ENCODE assay signal across 11 mouse cellular contexts in genomic region chr13:49036928-49037574, GRCm38 (mm10).
DNase-seq lines count a peak whose midpoint lies in the region; ATAC-seq lines count a peak whose summit lies in the region.
"Had no signal": no experiment of that assay in that cellular context is flagged by ENCODE, and none has a peak within 500 bp of the region (broad histone marks: within the 10 kb centered on the region; RNA-seq: fewer than 3 reads in every experiment).

No protein-coding gene starts in this region.

- peaks cover 22% of the 10 kb centered on the region for H3K4me1 ChIP-seq in embryonic facial prominence, embryonic 12.5 days
- H3K4me1 ChIP-seq in embryonic facial prominence, embryonic 10.5 days, result peaks cover 23% of the 10 kb centered on the region
- no peaks in the 10 kb centered on the region for H3K4me1 ChIP-seq in neural tube, embryonic 11.5 days (ENCODE audit: control insufficient read depth, insufficient read depth, low read length)
- peaks cover 19% of the 10 kb centered on the region for H3K4me1 ChIP-seq in lung, embryonic 15.5 days

- H3K4me2 ChIP-seq in embryonic facial prominence, embryonic 12.5 days (replicated peaks), result no peak overlapping the region
- no peak overlapping the region for H3K4me2 ChIP-seq in neural tube, embryonic 11.5 days (ENCODE audit: low read depth)
- H3K4me2 ChIP-seq in lung, embryonic 15.5 days, result no peak overlapping the region
- H3K4me2 ChIP-seq: embryonic facial prominence, embryonic 15.5 days; neural tube, embryonic 12.5 days had no signal

- no peak overlapping the region for H3K9ac ChIP-seq in embryonic facial prominence, embryonic 12.5 days
- H3K9ac ChIP-seq in neural tube, embryonic 11.5 days (ENCODE audit: low read length), result no peak overlapping the region
- H3K9ac ChIP-seq in lung, embryonic 15.5 days, result no peak overlapping the region
- H3K9ac ChIP-seq: embryonic facial prominence, embryonic 15.5 days; neural tube, embryonic 12.5 days had no signal

- no peaks in the 10 kb centered on the region for H3K9me3 ChIP-seq in embryonic facial prominence, embryonic 12.5 days
- H3K9me3 ChIP-seq in embryonic facial prominence, embryonic 10.5 days, result no peaks in the 10 kb centered on the region
- H3K9me3 ChIP-seq in neural tube, embryonic 11.5 days (ENCODE audit: control insufficient read depth, low read length), result no peaks in the 10 kb centered on the region
- H3K9me3 ChIP-seq in lung, embryonic 15.5 days, result no peaks in the 10 kb centered on the region
- H3K9me3 ChIP-seq: embryonic facial prominence, embryonic 15.5 days; neural tube, embryonic 12.5 days had no signal

- H3K27ac ChIP-seq in embryonic facial prominence, embryonic 12.5 days, result peak overlapping the region; percentile 41; the same call in 1 of the 2 replicates
- no peak overlapping the region for H3K27ac ChIP-seq in embryonic facial prominence, embryonic 10.5 days (replicated peaks)
- 0 out of 2 replicates have a peak overlapping the region, but pooled peaks have one; percentile 20 for H3K27ac ChIP-seq in neural tube, embryonic 11.5 days (ENCODE audit: low read depth, low read length)
- peak overlapping the region; percentile 73 for H3K27ac ChIP-seq in lung, embryonic 15.5 days
- H3K27ac ChIP-seq: embryonic facial prominence, embryonic 15.5 days; neural tube, embryonic 12.5 days had no signal

- 0 out of 2 replicates have a peak, but pooled peaks cover 4% of the 10 kb centered on the region for H3K36me3 ChIP-seq in embryonic facial prominence, embryonic 12.5 days
- peaks cover 17% of the 10 kb centered on the region for H3K36me3 ChIP-seq in embryonic facial prominence, embryonic 10.5 days (replicated peaks)
- peaks cover 2% of the 10 kb centered on the region; the same call in 1 of the 2 replicates for H3K36me3 ChIP-seq in neural tube, embryonic 11.5 days (ENCODE audit: control insufficient read depth, insufficient read depth, low read length)
- no peaks in the 10 kb centered on the region for H3K36me3 ChIP-seq in lung, embryonic 15.5 days
- H3K36me3 ChIP-seq: embryonic facial prominence, embryonic 15.5 days had no signal

- H3K27me3 ChIP-seq in embryonic facial prominence, embryonic 12.5 days, result no peaks in the 10 kb centered on the region
- H3K27me3 ChIP-seq in embryonic facial prominence, embryonic 10.5 days (replicated peaks; ENCODE audit: low read depth, poor library complexity, severe bottlenecking), result no peaks in the 10 kb centered on the region
- no peaks in the 10 kb centered on the region for H3K27me3 ChIP-seq in neural tube, embryonic 11.5 days (ENCODE audit: control insufficient read depth, insufficient read depth, low read length)
- no peaks in the 10 kb centered on the region for H3K27me3 ChIP-seq in lung, embryonic 15.5 days
- H3K27me3 ChIP-seq: embryonic facial prominence, embryonic 15.5 days; neural tube, embryonic 12.5 days had no signal

- DNase-seq in embryonic facial prominence, embryonic 10.5 days (ENCODE audit: low spot score), result no peak
- no peak for DNase-seq in neural tube, embryonic 11.5 days (ENCODE audit: low spot score)
- no peak for DNase-seq in neural tube, embryonic 10.5 days (ENCODE audit: extremely low spot score, low spot score)
- no peak for DNase-seq in right cerebral cortex, postnatal 10 days (ENCODE audit: low spot score in 2 of 2)
- no peak for DNase-seq in T-cell, adult 2 months (ENCODE audit: low spot score)
- DNase-seq: adrenal gland, postnatal 10 days had no signal

- H3K4me3 ChIP-seq in embryonic facial prominence, embryonic 12.5 days, result no peak overlapping the region
- no peak overlapping the region for H3K4me3 ChIP-seq in embryonic facial prominence, embryonic 10.5 days
- no peak overlapping the region for H3K4me3 ChIP-seq in neural tube, embryonic 11.5 days (ENCODE audit: low read depth, low read length)
- H3K4me3 ChIP-seq in lung, embryonic 15.5 days, result no peak overlapping the region
- H3K4me3 ChIP-seq: embryonic facial prominence, embryonic 15.5 days; neural tube, embryonic 12.5 days had no signal

- WGBS in embryonic facial prominence, embryonic 12.5 days, result 73% methylated on average over 7 of the region's 7 CpGs
- 83% methylated on average over 7 of the region's 7 CpGs for WGBS in embryonic facial prominence, embryonic 10.5 days
- 84% methylated on average over 7 of the region's 7 CpGs for WGBS in neural tube, embryonic 11.5 days
- WGBS in lung, embryonic 15.5 days, result 39% methylated on average over 7 of the region's 7 CpGs

- no peak for ATAC-seq in embryonic facial prominence, embryonic 12.5 days (ENCODE audit: insufficient number of reproducible peaks, insufficient read depth, low FRiP score, low TSS enrichment)
- no peak for ATAC-seq in neural tube, embryonic 11.5 days (ENCODE audit: insufficient read depth, low FRiP score, low TSS enrichment)
- ATAC-seq in lung, embryonic 15.5 days (ENCODE audit: borderline replicate concordance, extremely low read depth, low FRiP score, low TSS enrichment), result peak; percentile 67; the same call in 1 of the 2 replicates
- ATAC-seq in CD4-positive, CD25-positive, alpha-beta regulatory T cell, adult 4 months, result no peak
